Mouse (Mus musculus): Measurements from ENCODE around the gene Clmp.

DNA sequence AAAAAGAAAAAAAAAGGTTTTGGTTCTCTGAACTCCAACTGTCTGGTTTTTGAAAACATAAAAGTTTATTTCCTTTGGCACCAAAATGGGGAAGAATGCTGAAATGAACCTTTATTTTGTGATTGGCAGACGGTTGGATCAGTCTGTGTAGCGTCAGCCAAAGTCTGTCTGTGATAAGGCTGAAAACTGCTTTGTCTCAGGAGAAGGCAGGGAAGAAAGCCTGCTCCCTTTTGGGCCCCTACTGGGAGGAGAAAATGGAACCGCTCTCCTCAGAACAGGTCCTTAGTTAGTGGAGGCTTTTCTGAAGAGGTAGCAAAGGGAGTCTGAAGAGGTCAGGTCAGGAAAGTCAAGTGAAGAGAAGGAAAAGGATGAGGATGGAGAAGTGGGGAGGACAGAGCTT is 7.3 kb downstream of the Clmp start:
- TF ChIP-seq POLR2A (IDR thresholded peaks at IDR 0.05; ENCODE audit: insufficient read depth, low read depth, low read length) (no peak), CTCF (IDR thresholded peaks at IDR 0.05) (no peak), EP300 (IDR thresholded peaks at IDR 0.05; ENCODE audit: insufficient read depth, low read depth, low read length) (no peak)
